13 mouse cellular contexts compared by ENCODE assay signal in genomic region chr8:121613419-121613818, GRCm38 (mm10).
"Had no signal": no experiment of that assay in that cellular context is flagged by ENCODE, and none has a peak within 500 bp of the region (broad histone marks: within the 10 kb centered on the region; RNA-seq: fewer than 3 reads in every experiment).

No protein-coding gene starts in this region.

- H3K4me2 ChIP-seq: limb, embryonic 12.5 days; liver, embryonic 13.5 days; lung, embryonic 15.5 days; midbrain, embryonic 12.5 days had no signal

- ATAC-seq: liver, postnatal 0 days had no signal

- H3K9me3 ChIP-seq: limb, embryonic 12.5 days; liver, embryonic 13.5 days; lung, embryonic 15.5 days; megakaryocyte, embryonic 14.5 days; midbrain, embryonic 12.5 days had no signal

- H3K4me1 ChIP-seq: limb, embryonic 12.5 days; liver, embryonic 13.5 days; midbrain, embryonic 12.5 days had no signal

- DNase-seq: kidney, postnatal 25 days; layer of hippocampus, adult 9-11 months; liver; liver, embryonic 13.5 days; liver, postnatal 0 days; lung, postnatal 14 days; thymus, postnatal 4 days had no signal

- H3K4me3 ChIP-seq: limb, embryonic 12.5 days; liver, embryonic 13.5 days; lung, embryonic 15.5 days; megakaryocyte, embryonic 14.5 days; midbrain, embryonic 12.5 days had no signal

- H3K27ac ChIP-seq: limb, embryonic 12.5 days; liver, embryonic 13.5 days; lung, embryonic 15.5 days; macrophage; midbrain, embryonic 12.5 days; stomach, postnatal 0 days had no signal

- H3K9ac ChIP-seq: limb, embryonic 12.5 days; liver, embryonic 13.5 days; liver, postnatal 0 days; lung, embryonic 15.5 days; midbrain, embryonic 12.5 days had no signal

- H3K27me3 ChIP-seq: limb, embryonic 12.5 days; liver, embryonic 13.5 days; lung, embryonic 15.5 days; midbrain, embryonic 12.5 days had no signal

- H3K36me3 ChIP-seq: liver, embryonic 13.5 days had no signal
